In genomic region chr6:84946569-84946968, GRCm38 (mm10) we compare ENCODE assay signal across 20 mouse cellular contexts.
DNase-seq lines count a peak whose midpoint lies in the region; ATAC-seq lines count a peak whose summit lies in the region.
"Had no signal": no experiment of that assay in that cellular context is flagged by ENCODE, and none has a peak within 500 bp of the region (broad histone marks: within the 10 kb centered on the region; RNA-seq: fewer than 3 reads in every experiment).

No protein-coding gene starts in this region.

- H3K4me2 ChIP-seq in forebrain, embryonic 13.5 days = no peak overlapping the region
- no peak overlapping the region for H3K4me2 ChIP-seq in forebrain, embryonic 11.5 days (ENCODE audit: low read depth, low read length, severe bottlenecking)
- H3K4me2 ChIP-seq in midbrain, embryonic 14.5 days (ENCODE audit: low read length) = no peak overlapping the region
- H3K4me2 ChIP-seq in midbrain, embryonic 13.5 days (replicated peaks) = no peak overlapping the region
- no peak overlapping the region for H3K4me2 ChIP-seq in forebrain, embryonic 15.5 days (replicated peaks)
- H3K4me2 ChIP-seq: embryonic facial prominence, embryonic 12.5 days; intestine, embryonic 15.5 days had no signal

- peaks cover 20% of the 10 kb centered on the region for H3K4me1 ChIP-seq in forebrain, embryonic 13.5 days
- H3K4me1 ChIP-seq in forebrain, embryonic 11.5 days (replicated peaks; ENCODE audit: control insufficient read depth, insufficient read depth, low read length) = no peaks in the 10 kb centered on the region
- no peaks in the 10 kb centered on the region for H3K4me1 ChIP-seq in midbrain, embryonic 14.5 days (ENCODE audit: control insufficient read depth, insufficient read depth, low read length)
- 0 out of 2 replicates have a peak, but pooled peaks cover 3% of the 10 kb centered on the region for H3K4me1 ChIP-seq in midbrain, embryonic 13.5 days (replicated peaks)
- peaks cover 5% of the 10 kb centered on the region for H3K4me1 ChIP-seq in forebrain, embryonic 15.5 days
- H3K4me1 ChIP-seq: embryonic facial prominence, embryonic 12.5 days; intestine, embryonic 15.5 days had no signal

- no peak for DNase-seq in forebrain, embryonic 11.5 days (ENCODE audit: low spot score)
- peak; percentile 13 for DNase-seq in midbrain, embryonic 14.5 days
- peak; percentile 83 for DNase-seq in retina, postnatal 1 day
- no peak for DNase-seq in kidney, adult 8-10 months
- no peak for DNase-seq in thymus, postnatal 25 days
- DNase-seq: adrenal gland, postnatal 25 days; cerebellum, adult 2 months; cerebellum, postnatal 10 days; gastrocnemius, postnatal 36 days; heart, adult 11 months; heart, postnatal 10 days; heart, postnatal 4 days; kidney, adult 18-20 months had no signal

- WGBS in forebrain, embryonic 13.5 days = 26% methylated on average over 3 of the region's 3 CpGs
- WGBS in forebrain, embryonic 11.5 days = 70% methylated on average over 3 of the region's 3 CpGs
- WGBS in midbrain, embryonic 14.5 days = 65% methylated on average over 3 of the region's 3 CpGs
- WGBS in midbrain, embryonic 13.5 days = 71% methylated on average over 3 of the region's 3 CpGs
- WGBS in forebrain, embryonic 15.5 days = 16% methylated on average over 3 of the region's 3 CpGs

- ATAC-seq in forebrain, embryonic 13.5 days = peak; percentile 86; the same call in 1 of the 2 replicates
- no peak for ATAC-seq in forebrain, embryonic 11.5 days (replicated peaks; ENCODE audit: low FRiP score)
- no peak for ATAC-seq in midbrain, embryonic 14.5 days (ENCODE audit: low FRiP score, low TSS enrichment)
- no peak for ATAC-seq in midbrain, embryonic 13.5 days
- peak; percentile 71 for ATAC-seq in forebrain, embryonic 15.5 days (replicated peaks)
- ATAC-seq: activated CD4-positive, CD25-positive, alpha-beta regulatory T cell, adult 4 months; intestine, embryonic 15.5 days; Patski had no signal

- no peak overlapping the region for H3K9ac ChIP-seq in forebrain, embryonic 13.5 days
- no peak overlapping the region for H3K9ac ChIP-seq in forebrain, embryonic 11.5 days (ENCODE audit: low read length)
- H3K9ac ChIP-seq in midbrain, embryonic 14.5 days (replicated peaks; ENCODE audit: low read length) = no peak overlapping the region
- no peak overlapping the region for H3K9ac ChIP-seq in midbrain, embryonic 13.5 days (replicated peaks)
- H3K9ac ChIP-seq in forebrain, embryonic 15.5 days (replicated peaks) = no peak overlapping the region
- H3K9ac ChIP-seq: embryonic facial prominence, embryonic 12.5 days; intestine, embryonic 15.5 days had no signal

- H3K36me3 ChIP-seq in forebrain, embryonic 13.5 days (ENCODE audit: poor library complexity, severe bottlenecking) = no peaks in the 10 kb centered on the region
- H3K36me3 ChIP-seq in forebrain, embryonic 11.5 days (ENCODE audit: control insufficient read depth, insufficient read depth, low read length) = no peaks in the 10 kb centered on the region
- no peaks in the 10 kb centered on the region for H3K36me3 ChIP-seq in midbrain, embryonic 14.5 days (ENCODE audit: control insufficient read depth, insufficient read depth, low read length)
- H3K36me3 ChIP-seq in midbrain, embryonic 13.5 days = no peaks in the 10 kb centered on the region
- H3K36me3 ChIP-seq in forebrain, embryonic 15.5 days = no peaks in the 10 kb centered on the region
- H3K36me3 ChIP-seq: embryonic facial prominence, embryonic 12.5 days; intestine, embryonic 15.5 days had no signal

- no peak overlapping the region for H3K4me3 ChIP-seq in forebrain, embryonic 13.5 days
- H3K4me3 ChIP-seq in forebrain, embryonic 11.5 days (ENCODE audit: low read depth, low read length) = no peak overlapping the region
- H3K4me3 ChIP-seq in midbrain, embryonic 14.5 days (replicated peaks; ENCODE audit: low read depth, low read length) = no peak overlapping the region
- no peak overlapping the region for H3K4me3 ChIP-seq in midbrain, embryonic 13.5 days (replicated peaks)
- H3K4me3 ChIP-seq in forebrain, embryonic 15.5 days = no peak overlapping the region
- H3K4me3 ChIP-seq: embryonic facial prominence, embryonic 12.5 days; intestine, embryonic 15.5 days had no signal

- no peaks in the 10 kb centered on the region for H3K27me3 ChIP-seq in forebrain, embryonic 13.5 days
- H3K27me3 ChIP-seq in forebrain, embryonic 11.5 days (ENCODE audit: control insufficient read depth, insufficient read depth, low read length) = no peaks in the 10 kb centered on the region
- H3K27me3 ChIP-seq in midbrain, embryonic 14.5 days (ENCODE audit: control insufficient read depth, insufficient read depth, low read length) = no peaks in the 10 kb centered on the region
- no peaks in the 10 kb centered on the region for H3K27me3 ChIP-seq in midbrain, embryonic 13.5 days
- H3K27me3 ChIP-seq in forebrain, embryonic 15.5 days = no peaks in the 10 kb centered on the region
- H3K27me3 ChIP-seq: embryonic facial prominence, embryonic 12.5 days; intestine, embryonic 15.5 days; Patski had no signal

- H3K27ac ChIP-seq in forebrain, embryonic 13.5 days = peak overlapping the region; percentile 48
- H3K27ac ChIP-seq in forebrain, embryonic 11.5 days (ENCODE audit: low read depth, low read length) = no peak overlapping the region
- H3K27ac ChIP-seq in midbrain, embryonic 14.5 days (replicated peaks; ENCODE audit: low read depth, low read length) = no peak overlapping the region
- no peak overlapping the region for H3K27ac ChIP-seq in midbrain, embryonic 13.5 days
- peak overlapping the region; percentile 75 for H3K27ac ChIP-seq in forebrain, embryonic 15.5 days (replicated peaks)
- H3K27ac ChIP-seq: embryonic facial prominence, embryonic 12.5 days; intestine, embryonic 15.5 days had no signal

- no peaks in the 10 kb centered on the region for H3K9me3 ChIP-seq in forebrain, embryonic 13.5 days (replicated peaks)
- no peaks in the 10 kb centered on the region for H3K9me3 ChIP-seq in forebrain, embryonic 11.5 days (ENCODE audit: control insufficient read depth, low read length)
- no peaks in the 10 kb centered on the region for H3K9me3 ChIP-seq in midbrain, embryonic 14.5 days (ENCODE audit: control insufficient read depth, low read length)
- H3K9me3 ChIP-seq in midbrain, embryonic 13.5 days = no peaks in the 10 kb centered on the region
- H3K9me3 ChIP-seq in forebrain, embryonic 15.5 days = no peaks in the 10 kb centered on the region
- H3K9me3 ChIP-seq: embryonic facial prominence, embryonic 12.5 days; intestine, embryonic 15.5 days had no signal

Comparison
In these comparisons a context has a peak if more than half of its experiments do, and no peak if none do; other contexts are left out.
1. ATAC-seq: peak in forebrain, embryonic 13.5 days (single experiment) and forebrain, embryonic 15.5 days (single experiment); none in forebrain, embryonic 11.5 days (single experiment), midbrain, embryonic 14.5 days (single experiment) and midbrain, embryonic 13.5 days (single experiment).
2. H3K27ac ChIP-seq: peak in forebrain, embryonic 13.5 days (single experiment) and forebrain, embryonic 15.5 days (single experiment); none in forebrain, embryonic 11.5 days (single experiment), midbrain, embryonic 14.5 days (single experiment) and midbrain, embryonic 13.5 days (single experiment).
3. DNase-seq: peak in midbrain, embryonic 14.5 days (single experiment) and retina, postnatal 1 day (single experiment); none in forebrain, embryonic 11.5 days (single experiment), kidney, adult 8-10 months (0 of 2) and thymus, postnatal 25 days (single experiment).